Mouse (Mus musculus) Patski (cell line): Measurements from ENCODE around the gene Olfr1057. TPM values are rescaled to one million over a fixed set of nuclear protein-coding genes. Genes with fewer than 3 reads are reported as not detected.
"Not testable (repeated sequence)": the region's sequence is repeated elsewhere in the genome, so short reads cannot be mapped to it uniquely, and the experiment has no call there.

Experiments
- ATAC-seq: fragments of 100-300 bp; one replicate; pipeline ENCODE4 v1.8.0; 2021
- CTCF ChIA-PET: fragments of 350-600 bp; sonication (Branson Sonifier 250); formaldehyde crosslinking; loops from one replicate; lab custom pipeline; 2022; ENCODE audit warnings: inconsistent platforms; lab: Charles Lee
- POLR2A ChIA-PET: fragments of 350-600 bp; sonication (Branson Sonifier 250); formaldehyde crosslinking; loops from one replicate; lab custom pipeline; 2022; ENCODE audit warnings: antibody characterized with exemption, inconsistent platforms; lab: Charles Lee
- DNase-seq: peaks from one replicate; pipeline ENCODE4 v3.0.0-alpha.2; 2011; ENCODE audit warnings: low read depth, low spot score
- H3K27me3 ChIP-seq: fragments of 371-371 bp; one replicate; pipeline ENCODE4 v1.5.1; 2021
- CTCF ChIP-seq: fragments of 100-300 bp; IDR thresholded peaks from one replicate; pipeline ENCODE4 v1.5.1; 2021
- in situ Hi-C: fragments of 300-500 bp; cut with MboI; formaldehyde crosslinking; loops from 3 replicates; pipeline ENCODE4 v1.11.1; 2018; ENCODE audit warnings: low pct_unique_long_range_greater_than_20kb, mixed read lengths
- polyA plus RNA-seq: library from polyadenylated mRNA; unstranded; gene quantifications from one replicate; pipeline ENCODE4 v1.2.3, GENCODE M21; 2021

The Olfr1057 gene
- polyA plus RNA-seq = not detected

DNA sequence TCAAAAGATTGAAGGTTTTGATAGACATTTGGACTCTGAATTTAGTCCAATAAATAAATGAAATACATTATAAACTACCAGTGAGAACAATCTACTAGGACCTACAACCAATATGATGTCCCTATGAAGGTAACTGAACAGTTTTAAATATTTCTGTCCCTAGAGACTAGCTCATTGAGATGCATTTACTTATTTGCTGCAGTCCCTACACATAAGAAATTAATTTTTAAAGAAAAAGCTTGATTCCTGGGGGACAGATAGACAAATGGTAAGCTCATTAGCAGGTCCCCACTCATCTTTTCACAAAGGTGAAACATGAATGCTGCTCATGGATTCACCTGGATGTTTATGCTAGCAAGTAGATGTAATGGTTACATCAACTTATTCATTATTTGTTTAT, at the start of gene Olfr1057:
Gene Olfr1057, minus strand, starts transcription at position 101 of the 400 bp plus-strand sequence.
- ATAC-seq (no peak), DNase-seq (no peak)
- ChIA-PET POLR2A (no interaction called here), CTCF (no interaction called here)
- in situ Hi-C loops = loop anchor here (5.0 kb wide), 1 partner anchor 54 kb away; no protein-coding TSS in a partner anchor
- no peak for TF ChIP-seq CTCF
- H3K27me3 ChIP-seq = no peaks in the 10 kb centered on the region

GRCm38 (mm10) chr2:86426649-86427048, 48.5 kb upstream of the Olfr1057 start, which contains the start of gene Olfr1062:
Olfr1062 (minus strand) TSS chr2:86426749.
- in situ Hi-C loops, ATAC-seq, CTCF ChIA-PET, POLR2A ChIA-PET, H3K27me3 ChIP-seq, DNase-seq: not testable (repeated sequence)

- ATAC-seq (no peak), DNase-seq (no peak)
- CTCF ChIA-PET = no interaction called here
- no peaks in the 10 kb centered on the region for H3K27me3 ChIP-seq
- POLR2A ChIA-PET = no interaction called here
- in situ Hi-C loops = no loop called here
- no peak for TF ChIP-seq CTCF
Observed at GRCm38 (mm10) chr2:86413950-86414349, 35.8 kb upstream of the Olfr1057 start, which contains the start of gene Olfr1061. Olfr1061 (minus strand) TSS chr2:86414050.

- ATAC-seq = no peak
Observed at GRCm38 (mm10) chr2:86395114-86395513, 16.9 kb upstream of the Olfr1057 start.

GRCm38 (mm10) chr2:86388461-86388860, 10.3 kb upstream of the Olfr1057 start, which contains the start of gene Olfr1058:
Olfr1058 (minus strand) TSS chr2:86388561.
- CTCF ChIA-PET, DNase-seq, POLR2A ChIA-PET, H3K27me3 ChIP-seq, ATAC-seq, in situ Hi-C loops: not testable (repeated sequence)

More at GRCm38 (mm10) chr2:86395114-86395513, 16.9 kb upstream of the Olfr1057 start:
- TF ChIP-seq CTCF = no peak
- H3K27me3 ChIP-seq = no peaks in the 10 kb centered on the region
- DNase-seq = no peak
- POLR2A ChIA-PET = no interaction called here
- CTCF ChIA-PET = no interaction called here
- in situ Hi-C loops = no loop called here

DNA sequence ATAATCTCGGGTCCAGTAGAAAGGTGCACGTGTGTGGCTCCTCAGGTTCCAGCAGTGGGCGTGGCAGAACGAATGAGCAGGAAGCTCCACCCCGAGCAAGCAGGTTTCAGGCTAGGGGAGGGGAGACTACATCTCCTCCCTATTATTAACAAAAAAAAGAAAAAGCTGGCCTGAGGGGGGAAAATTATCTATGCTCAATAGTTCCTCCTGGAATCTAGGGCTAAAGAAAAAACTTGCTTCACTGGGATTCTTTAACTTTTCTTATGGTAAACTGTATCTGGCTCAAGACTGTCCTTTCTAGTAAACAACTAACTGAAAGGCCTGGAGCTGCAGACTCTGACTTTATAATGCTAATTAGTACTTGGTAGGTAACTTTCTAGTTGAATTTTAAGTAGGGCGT, 11.9 kb downstream of the Olfr1057 start:
- DNase-seq, H3K27me3 ChIP-seq, POLR2A ChIA-PET, CTCF ChIA-PET, in situ Hi-C loops, ATAC-seq: not testable (repeated sequence)

GRCm38 (mm10) chr2:86362369-86362768, 15.8 kb downstream of the Olfr1057 start, which contains the start of gene Olfr1056:
Olfr1056 (minus strand) TSS chr2:86362469.
- no peak for TF ChIP-seq CTCF
- in situ Hi-C loops = no loop called here
- POLR2A ChIA-PET = no interaction called here
- H3K27me3 ChIP-seq = no peaks in the 10 kb centered on the region
- no peak for ATAC-seq
- DNase-seq = no peak
- CTCF ChIA-PET = no interaction called here

- POLR2A ChIA-PET, ATAC-seq, DNase-seq, H3K27me3 ChIP-seq, in situ Hi-C loops, CTCF ChIA-PET: not testable (repeated sequence)
Observed at GRCm38 (mm10) chr2:86351751-86352150, 26.4 kb downstream of the Olfr1057 start.

- POLR2A ChIA-PET = no interaction called here
- no peaks in the 10 kb centered on the region for H3K27me3 ChIP-seq
- in situ Hi-C loops = no loop called here
- ATAC-seq = no peak
- no peak for TF ChIP-seq CTCF
- CTCF ChIA-PET = no interaction called here
- DNase-seq = no peak
Observed at GRCm38 (mm10) chr2:86350184-86350583, 28.0 kb downstream of the Olfr1057 start, which contains the start of gene Olfr1055. Olfr1055 (minus strand) TSS chr2:86350284.

- in situ Hi-C loops = no loop called here
- CTCF ChIA-PET = no interaction called here
- H3K27me3 ChIP-seq = no peaks in the 10 kb centered on the region
- no peak for ATAC-seq
- DNase-seq = no peak
- no peak for TF ChIP-seq CTCF
- POLR2A ChIA-PET = no interaction called here
Observed at GRCm38 (mm10) chr2:86335333-86335732, 42.9 kb downstream of the Olfr1057 start, which contains the start of gene Olfr1054. Olfr1054 (minus strand) TSS chr2:86335433.

Other genes with a start within 250 kb of the Olfr1057 start
- gene Olfr1039, start 242.5 kb downstream of the Olfr1057 start, polyA plus RNA-seq = not detected
- not detected for gene Olfr1040, start 231.7 kb downstream of the Olfr1057 start, polyA plus RNA-seq
- gene Olfr1042, start 216.6 kb downstream of the Olfr1057 start, polyA plus RNA-seq = not detected
- gene Olfr1043, start 210.9 kb downstream of the Olfr1057 start, polyA plus RNA-seq = not detected
- not detected for gene Olfr1044, start 200.6 kb downstream of the Olfr1057 start, polyA plus RNA-seq
- not detected for gene Olfr52, start 192.7 kb downstream of the Olfr1057 start, polyA plus RNA-seq
- gene Olfr1045, start 175.4 kb downstream of the Olfr1057 start, polyA plus RNA-seq = not detected
- gene Olfr1046, start 159.1 kb downstream of the Olfr1057 start, polyA plus RNA-seq = not detected
- gene Olfr1047, start 147.0 kb downstream of the Olfr1057 start, polyA plus RNA-seq = not detected
- not detected for gene Olfr1048, start 138.1 kb downstream of the Olfr1057 start, polyA plus RNA-seq
- gene Olfr1049, start 120.1 kb downstream of the Olfr1057 start, polyA plus RNA-seq = not detected
- not detected for gene Olfr1051, start 99.3 kb downstream of the Olfr1057 start, polyA plus RNA-seq
- gene Olfr1052, start 85.9 kb downstream of the Olfr1057 start, polyA plus RNA-seq = not detected
- not detected for gene Olfr1053, start 63.1 kb downstream of the Olfr1057 start, polyA plus RNA-seq
- not detected for gene Olfr1054, start 43.0 kb downstream of the Olfr1057 start, polyA plus RNA-seq
- gene Olfr1055, start 28.1 kb downstream of the Olfr1057 start, polyA plus RNA-seq = not detected
- gene Olfr1056, start 15.9 kb downstream of the Olfr1057 start, polyA plus RNA-seq = not detected
- gene Olfr1058, start 10.2 kb upstream of the Olfr1057 start, polyA plus RNA-seq = not detected
- gene Olfr1061, start 35.7 kb upstream of the Olfr1057 start, polyA plus RNA-seq = not detected
- gene Olfr1062, start 48.4 kb upstream of the Olfr1057 start, polyA plus RNA-seq = not detected
- not detected for gene Olfr1065, start 72.2 kb upstream of the Olfr1057 start, polyA plus RNA-seq
- not detected for gene Olfr1066, start 77.9 kb upstream of the Olfr1057 start, polyA plus RNA-seq
- not detected for gene Olfr228, start 109.0 kb upstream of the Olfr1057 start, polyA plus RNA-seq
- not detected for gene Olfr1076, start 130.1 kb upstream of the Olfr1057 start, polyA plus RNA-seq
- gene Olfr1079, start 164.1 kb upstream of the Olfr1057 start, polyA plus RNA-seq = not detected
- gene Olfr1080, start 179.8 kb upstream of the Olfr1057 start, polyA plus RNA-seq = not detected
- gene Olfr1082, start 220.6 kb upstream of the Olfr1057 start, polyA plus RNA-seq = not detected